Mouse (Mus musculus): Measurements from ENCODE around the gene Rab34.
"Not testable (repeated sequence)": the region's sequence is repeated elsewhere in the genome, so short reads cannot be mapped to it uniquely, and the experiment has no call there.

The Rab34 gene

GRCm38 (mm10) chr11:78180081-78180761 lies 8.0 kb upstream of the Rab34 start:
- DNase-seq (ENCODE audit: low spot score in 2 of 2): no peak

- no peak for DNase-seq (ENCODE audit: low spot score in 2 of 2)
Measured at GRCm38 (mm10) chr11:78181830-78182357, 6.3 kb upstream of the Rab34 start.

- no peak for DNase-seq (ENCODE audit: low spot score in 2 of 2)
Measured at GRCm38 (mm10) chr11:78182450-78182849, 5.8 kb upstream of the Rab34 start.

- DNase-seq (ENCODE audit: low spot score in 2 of 2): peak; percentile 83 to 85
Measured at GRCm38 (mm10) chr11:78182961-78183844, 5.0 kb upstream of the Rab34 start, which contains the start of gene Rpl23a. Rpl23a (minus strand) TSS chr11:78183584.

GRCm38 (mm10) chr11:78183884-78184514 lies 4.2 kb upstream of the Rab34 start:
- DNase-seq (ENCODE audit: low spot score in 2 of 2): no peak

GRCm38 (mm10) chr11:78184702-78185101 lies 3.5 kb upstream of the Rab34 start:
- DNase-seq (ENCODE audit: low spot score in 2 of 2): not testable (repeated sequence)

GRCm38 (mm10) chr11:78189234-78190040 lies 1.2 kb downstream of the Rab34 start:
- DNase-seq (ENCODE audit: low spot score in 2 of 2): peak; percentile 74 to 82

- DNase-seq (ENCODE audit: low spot score in 2 of 2): no peak
Measured at GRCm38 (mm10) chr11:78190041-78190440, 1.8 kb downstream of the Rab34 start.

- DNase-seq (ENCODE audit: low spot score in 2 of 2): no peak
Measured at GRCm38 (mm10) chr11:78193113-78193512, 4.9 kb downstream of the Rab34 start, which contains the start of gene Proca1. Proca1 (plus strand) TSS chr11:78193392.

GRCm38 (mm10) chr11:78194411-78195100 lies 6.3 kb downstream of the Rab34 start:
- no peak for DNase-seq (ENCODE audit: low spot score in 2 of 2)

GRCm38 (mm10) chr11:78195101-78195863 lies 7.1 kb downstream of the Rab34 start:
- DNase-seq (ENCODE audit: low spot score in 2 of 2): no peak

- no peak for DNase-seq (ENCODE audit: low spot score in 2 of 2)
Measured at GRCm38 (mm10) chr11:78202372-78202771, 14.1 kb downstream of the Rab34 start.

- no peak for DNase-seq (ENCODE audit: low spot score in 2 of 2)
Measured at GRCm38 (mm10) chr11:78204287-78204686, 16.1 kb downstream of the Rab34 start.

- no peak for DNase-seq (ENCODE audit: low spot score in 2 of 2)
Measured at GRCm38 (mm10) chr11:78205361-78206206, 17.4 kb downstream of the Rab34 start.

GRCm38 (mm10) chr11:78207190-78207589 lies 19.0 kb downstream of the Rab34 start:
- no peak for DNase-seq (ENCODE audit: low spot score in 2 of 2)

GRCm38 (mm10) chr11:78209886-78210285 lies 21.7 kb downstream of the Rab34 start:
- DNase-seq (ENCODE audit: low spot score in 2 of 2): no peak

- no peak for DNase-seq (ENCODE audit: low spot score in 2 of 2)
Measured at GRCm38 (mm10) chr11:78210615-78211014, 22.4 kb downstream of the Rab34 start.

- no peak for DNase-seq (ENCODE audit: low spot score in 2 of 2)
Measured at GRCm38 (mm10) chr11:78211513-78211912, 23.3 kb downstream of the Rab34 start.

All from frontal cortex, postnatal 14 days (tissue).